Mouse (Mus musculus) fibroblast of lung, adult 2 months (primary cell): ENCODE results near the gene Stx8.
A peak's percentile ranks its signal among the peaks of the same experiment; 100 is the strongest.

ENCODE experiments used
- DNase-seq: peaks from one replicate; pipeline ENCODE4 v3.0.0-alpha.2; 2011; ENCODE audit warnings: low read depth

The Stx8 gene

GRCm38 (mm10) chr11:68227837-68228236 is 261.8 kb downstream of the Stx8 start:
- no peak for DNase-seq

- DNase-seq = peak; percentile 65
Measured at GRCm38 (mm10) chr11:68228941-68229665, 263.1 kb downstream of the Stx8 start.

GRCm38 (mm10) chr11:68231558-68231957 is 265.6 kb downstream of the Stx8 start:
- DNase-seq = no peak

- DNase-seq = no peak
Measured at GRCm38 (mm10) chr11:68233469-68233965, 267.5 kb downstream of the Stx8 start.

GRCm38 (mm10) chr11:68239756-68240155 is 273.8 kb downstream of the Stx8 start:
- DNase-seq = no peak

- DNase-seq = no peak
Measured at GRCm38 (mm10) chr11:68244254-68244991, 278.4 kb downstream of the Stx8 start.

GRCm38 (mm10) chr11:68244992-68245261 is 278.9 kb downstream of the Stx8 start:
- DNase-seq = no peak

GRCm38 (mm10) chr11:68247897-68248296 is 281.9 kb downstream of the Stx8 start:
- no peak for DNase-seq

GRCm38 (mm10) chr11:68250106-68250505 is 284.1 kb downstream of the Stx8 start:
- no peak for DNase-seq

- DNase-seq = no peak
Measured at GRCm38 (mm10) chr11:68253531-68253930, 287.5 kb downstream of the Stx8 start.
